Mouse (Mus musculus): ENCODE data around the gene Sgsh.

- TF ChIP-seq FLI1 (IDR thresholded peaks at IDR 0.05; ENCODE audit: low read length) (no peak), GATA1 (IDR thresholded peaks at IDR 0.05; ENCODE audit: borderline replicate concordance, low read length) (no peak)
Observed at GRCm38 (mm10) chr11:119297996-119298395, 57.3 kb downstream of the Sgsh start.
